Mouse (Mus musculus): ENCODE results near the gene Scube1.

Scube1 gene

DNA sequence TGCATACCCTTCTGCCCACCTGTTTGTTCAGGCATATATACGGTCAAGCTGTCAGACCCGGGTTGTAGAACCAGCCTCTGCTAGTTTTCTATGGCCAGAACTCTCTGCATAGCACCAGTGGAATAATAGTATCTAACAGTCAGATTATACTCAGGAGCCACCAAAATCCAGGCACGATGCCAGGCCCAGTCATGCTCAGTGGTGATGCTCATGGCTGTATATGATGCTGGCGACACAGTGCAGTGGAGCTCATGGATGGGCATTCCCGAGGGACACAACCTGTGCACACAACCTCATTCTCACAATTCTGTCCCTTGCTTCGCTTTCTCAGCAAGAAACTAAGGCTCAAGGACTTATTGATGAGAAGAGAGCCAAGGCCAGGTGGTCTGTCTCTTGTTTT, 58.8 kb downstream of the Scube1 start:
- DNase-seq (ENCODE audit: low read depth): no peak

DNA sequence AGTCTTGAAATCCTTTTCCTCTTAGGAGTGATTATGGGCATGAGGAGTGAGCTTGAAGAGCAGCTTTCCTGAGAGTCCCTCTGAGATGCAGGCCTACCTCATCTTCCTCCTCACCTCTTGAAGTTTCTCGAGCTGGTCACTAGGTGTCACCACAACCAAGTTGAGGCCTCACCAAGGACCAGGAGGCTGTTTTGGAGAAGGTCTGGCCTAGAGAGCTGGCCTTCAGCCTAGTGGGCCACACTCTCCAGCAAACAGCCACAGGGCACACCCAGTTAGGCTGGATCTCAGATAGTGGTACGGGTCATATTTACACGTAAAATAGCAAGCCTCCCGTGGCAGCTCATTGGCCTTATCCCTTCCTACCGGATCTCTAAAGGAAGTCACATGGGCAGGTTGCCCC, 60.1 kb downstream of the Scube1 start:
- DNase-seq (ENCODE audit: low read depth): peak; percentile 14

DNA sequence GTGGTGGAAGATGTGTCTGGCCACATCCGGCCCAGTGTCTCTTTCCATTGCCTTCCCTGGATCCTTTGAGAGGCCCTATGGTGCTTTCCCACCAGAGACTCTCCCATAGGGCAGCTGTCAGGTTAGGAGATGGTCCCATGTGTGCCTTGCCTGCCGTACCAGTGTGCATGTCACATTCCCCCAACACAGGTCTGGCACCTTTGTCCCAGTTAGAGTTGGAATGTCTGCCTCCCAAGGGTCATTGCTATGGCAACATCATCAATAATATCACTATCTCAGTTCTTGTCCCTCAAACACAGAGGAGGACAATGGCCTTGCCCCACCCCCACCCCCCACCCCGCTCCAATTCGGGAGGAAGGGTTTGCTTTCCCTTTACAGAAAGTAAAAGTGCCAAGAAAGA, 61.8 kb downstream of the Scube1 start:
- DNase-seq (ENCODE audit: low read depth): no peak

- DNase-seq (ENCODE audit: low read depth): no peak
Observed at GRCm38 (mm10) chr15:83662106-83662505, 62.7 kb downstream of the Scube1 start.

GRCm38 (mm10) chr15:83642518-83642917, 82.3 kb downstream of the Scube1 start:
- DNase-seq (ENCODE audit: low read depth): no peak

GRCm38 (mm10) chr15:83640208-83640607, 84.6 kb downstream of the Scube1 start:
- DNase-seq (ENCODE audit: low read depth): no peak

GRCm38 (mm10) chr15:83639160-83639559, 85.7 kb downstream of the Scube1 start:
- no peak for DNase-seq (ENCODE audit: low read depth)

DNA sequence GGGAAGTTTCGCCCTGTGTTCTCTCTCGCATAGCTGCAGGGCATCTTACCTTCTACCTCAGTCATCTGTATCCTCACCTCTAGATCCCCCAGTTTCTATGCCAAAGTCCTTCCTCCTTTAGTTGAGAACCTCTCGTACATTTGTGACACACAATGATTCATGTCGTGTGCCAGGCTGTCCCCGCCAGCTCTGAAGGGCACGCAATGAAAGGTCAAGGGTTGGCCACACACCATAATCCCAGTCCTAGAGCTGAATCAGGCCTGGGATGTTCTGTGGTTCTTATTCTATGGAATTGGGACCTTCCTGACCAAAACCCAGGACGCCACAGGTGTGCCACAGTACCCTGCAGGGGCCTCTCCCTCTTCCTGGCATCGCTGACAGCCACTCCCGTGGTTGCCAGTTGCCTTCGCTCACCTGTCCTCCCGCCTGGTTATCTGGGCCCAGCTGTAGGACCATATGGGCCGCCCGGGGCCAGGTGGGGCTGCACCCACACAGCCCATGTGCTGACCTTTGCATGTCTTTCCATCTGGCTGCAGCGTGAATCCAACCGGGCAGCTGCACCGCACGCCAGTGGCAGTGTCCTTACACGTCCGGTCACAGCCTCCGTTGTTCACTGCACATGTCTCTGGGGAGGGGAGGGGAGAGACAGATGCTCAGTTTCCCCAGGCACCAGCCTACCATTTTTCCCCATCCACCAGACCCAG, 86.5 kb downstream of the Scube1 start:
- DNase-seq (ENCODE audit: low read depth): no peak

DNA sequence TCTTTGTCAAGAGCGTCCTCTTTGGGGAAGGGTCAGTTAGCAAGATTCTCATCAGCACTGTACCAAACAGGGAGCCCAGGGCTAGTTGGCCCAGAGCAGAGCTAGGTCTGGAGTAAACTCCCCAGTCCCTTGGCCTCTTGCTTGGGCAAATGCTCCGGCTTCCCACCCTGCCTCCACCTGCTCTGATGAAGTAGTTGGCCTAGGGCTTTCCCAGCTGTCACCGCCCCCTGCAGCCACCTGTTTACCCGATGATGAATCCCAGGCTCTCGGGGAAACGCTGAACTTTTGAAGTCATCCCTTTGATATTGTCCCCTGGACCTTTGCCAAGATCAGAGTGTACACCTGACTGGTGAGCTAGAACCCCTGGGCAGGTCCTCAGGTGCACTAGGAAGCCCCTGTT, 88.1 kb downstream of the Scube1 start:
- no peak for DNase-seq (ENCODE audit: low read depth)

DNA sequence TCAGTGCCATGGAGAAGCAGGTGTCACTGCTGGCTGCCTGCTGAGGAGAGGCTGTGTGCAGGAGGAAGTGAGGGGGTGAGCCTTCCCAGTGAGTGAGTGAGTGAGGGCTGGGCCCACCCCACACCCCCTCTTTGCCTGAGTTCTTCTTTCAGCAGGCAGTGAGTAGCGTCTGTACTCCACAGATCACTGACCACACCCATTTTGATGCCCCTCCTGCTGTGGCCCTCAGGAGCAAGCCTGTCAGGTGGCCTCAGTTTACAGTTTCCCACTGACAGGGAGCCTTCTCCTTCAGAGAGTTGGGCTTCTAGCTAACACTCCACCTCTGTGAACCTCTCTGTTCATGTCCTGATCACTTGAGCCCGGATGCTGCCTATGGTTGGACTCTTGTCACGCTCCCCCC, 89.6 kb downstream of the Scube1 start:
- no peak for DNase-seq (ENCODE audit: low read depth)

DNA sequence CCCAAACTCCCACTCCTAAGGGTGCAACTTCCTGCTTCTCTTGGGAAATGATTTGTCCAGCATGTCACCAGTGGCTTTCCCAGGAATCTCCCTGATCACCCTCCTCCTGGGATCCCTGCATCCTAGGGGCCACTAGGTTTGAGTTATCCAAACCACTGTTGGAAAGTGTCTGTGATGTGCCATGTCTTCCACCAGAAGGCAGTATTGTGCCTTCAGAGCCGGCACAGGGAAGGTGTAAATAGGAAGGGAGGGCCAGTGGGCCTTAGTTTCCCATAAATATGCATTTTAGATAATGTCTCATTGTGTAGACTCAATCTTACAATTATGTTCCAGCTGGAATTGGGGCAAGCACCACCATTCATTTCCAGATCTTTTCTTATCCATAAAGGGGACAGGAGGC, 90.7 kb downstream of the Scube1 start:
- no peak for DNase-seq (ENCODE audit: low read depth)

DNA sequence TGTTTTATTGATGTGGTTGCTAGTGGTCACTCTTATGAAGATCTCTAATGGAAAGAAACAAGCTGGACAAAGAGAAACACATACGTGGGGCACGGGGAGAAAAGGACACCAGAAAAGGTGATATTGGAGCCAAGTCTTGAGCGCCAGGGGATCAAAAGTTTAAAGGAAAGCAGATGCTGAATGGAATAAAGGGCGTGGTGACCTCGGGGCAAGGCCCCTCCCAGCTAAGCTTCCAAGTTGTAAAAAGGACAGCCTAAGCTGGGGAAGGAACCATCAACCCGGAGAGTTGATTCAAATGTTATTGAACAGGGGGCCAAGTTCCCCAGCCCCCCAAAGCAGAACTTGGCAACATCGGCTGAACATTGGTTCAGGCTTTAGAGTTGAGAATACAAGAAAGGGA, 93.8 kb downstream of the Scube1 start:
- DNase-seq (ENCODE audit: low read depth): no peak

GRCm38 (mm10) chr15:83629716-83630115, 95.1 kb downstream of the Scube1 start:
- DNase-seq (ENCODE audit: low read depth): no peak

GRCm38 (mm10) chr15:83626142-83626645, 98.6 kb downstream of the Scube1 start:
- no peak for DNase-seq (ENCODE audit: low read depth)

- DNase-seq (ENCODE audit: low read depth): no peak
Observed at GRCm38 (mm10) chr15:83615245-83615644, 109.6 kb downstream of the Scube1 start.

GRCm38 (mm10) chr15:83607115-83607802, 117.6 kb downstream of the Scube1 start:
- DNase-seq (ENCODE audit: low read depth): peak; percentile 70

- DNase-seq (ENCODE audit: low read depth): no peak
Observed at GRCm38 (mm10) chr15:83606700-83607099, 118.1 kb downstream of the Scube1 start.

DNA sequence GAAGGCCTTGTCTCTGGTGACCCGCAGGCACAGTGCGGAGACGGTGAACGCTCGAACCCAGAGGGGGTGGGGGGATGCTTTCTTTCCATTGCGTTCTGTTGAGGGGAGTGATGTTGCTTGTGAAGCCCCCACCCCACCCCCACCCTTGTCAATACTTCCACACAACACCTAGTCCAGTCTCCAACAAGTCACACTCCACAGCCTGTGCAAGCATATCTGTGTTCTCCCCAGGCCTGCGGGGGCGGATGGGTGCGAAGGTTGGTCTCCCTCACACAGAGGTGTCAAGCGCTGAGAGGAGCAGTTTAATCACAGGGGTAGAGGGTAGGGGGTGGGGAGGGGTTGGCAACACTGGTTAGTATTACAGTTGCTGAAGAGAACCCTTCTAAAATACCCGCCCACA, 118.6 kb downstream of the Scube1 start:
- no peak for DNase-seq (ENCODE audit: low read depth)

GRCm38 (mm10) chr15:83603426-83603825, 121.4 kb downstream of the Scube1 start:
- DNase-seq (ENCODE audit: low read depth): no peak

- no peak for DNase-seq (ENCODE audit: low read depth)
Observed at GRCm38 (mm10) chr15:83603046-83603396, 121.8 kb downstream of the Scube1 start.

GRCm38 (mm10) chr15:83602372-83603045, 122.3 kb downstream of the Scube1 start:
- DNase-seq (ENCODE audit: low read depth): no peak

GRCm38 (mm10) chr15:83601185-83601584, 123.6 kb downstream of the Scube1 start:
- DNase-seq (ENCODE audit: low read depth): no peak

- no peak for DNase-seq (ENCODE audit: low read depth)
Observed at GRCm38 (mm10) chr15:83596833-83597232, 128.0 kb downstream of the Scube1 start.

All from c-Kit-positive CD71-negative TER-119-negative erythroid progenitor cells, embryonic 14.5 days (primary cell).